Mouse (Mus musculus): ENCODE results near the gene Slc25a10. TPM values are rescaled to one million over a fixed set of nuclear protein-coding genes. Genes with fewer than 3 reads are reported as not detected.

Slc25a10 gene
- 120 and 123 TPM in 2 replicates for polyA plus RNA-seq (2015; fragmentation: Nextera tagmentation; extraction: Ambion mirVana)

DNA sequence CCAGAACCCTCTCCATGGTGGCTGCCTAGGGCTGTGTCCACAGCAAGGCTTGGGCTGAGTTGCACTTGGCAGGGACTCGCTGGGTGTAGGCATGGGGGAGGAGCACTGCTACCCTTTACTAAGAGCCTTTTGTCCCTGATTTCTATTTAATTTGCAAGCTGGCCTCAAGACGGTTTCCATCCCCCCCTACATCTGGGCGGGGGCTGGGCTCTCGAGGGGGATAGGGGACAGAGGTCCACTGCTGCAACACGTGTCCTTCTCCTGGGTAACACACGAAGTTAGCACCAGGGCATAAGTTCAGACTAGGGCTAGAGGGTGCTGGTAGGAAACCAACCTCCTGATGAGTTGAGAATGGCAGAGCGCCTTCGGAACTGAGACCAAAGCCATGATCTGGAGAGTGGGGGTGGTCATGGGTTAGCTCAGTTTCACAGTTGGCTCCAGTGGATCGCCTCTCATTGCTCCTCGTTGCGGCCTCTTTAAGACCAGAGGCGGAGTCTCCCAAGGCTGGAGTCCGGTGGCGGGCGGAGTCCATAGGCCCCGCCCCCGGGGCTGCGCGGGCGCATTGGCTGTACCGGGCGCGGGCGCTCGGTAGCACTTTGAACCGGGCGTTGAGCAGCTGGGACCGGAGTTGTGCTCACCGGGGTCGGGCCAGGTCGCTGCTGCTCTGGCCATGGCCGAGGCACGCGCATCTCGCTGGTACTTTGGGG lies at the start of gene Slc25a10:
Slc25a10 (plus strand) TSS at position 524 of the 707 bp plus-strand sequence.
- WGBS, result under 1% methylated on average over 35 of the region's 35 CpGs

DNA sequence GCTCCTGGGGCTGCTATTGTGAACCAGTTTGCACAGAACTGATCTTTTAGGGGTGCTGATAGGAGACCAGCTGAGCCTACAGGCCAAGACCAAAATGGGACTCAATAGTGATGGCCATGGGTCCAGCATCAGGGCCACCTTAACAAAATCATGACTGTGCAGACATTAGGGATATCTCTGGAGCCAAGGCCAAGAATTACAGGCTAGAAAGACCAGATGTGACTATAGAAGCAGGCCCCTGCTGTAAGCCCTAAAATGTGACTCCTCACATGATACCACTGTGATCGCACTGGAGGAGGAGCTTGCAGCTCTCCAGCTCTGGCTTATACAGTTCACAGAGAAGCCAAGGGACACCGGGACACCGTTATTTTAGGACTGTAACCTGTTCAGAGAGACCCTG lies 49.3 kb upstream of the Slc25a10 start, which contains the start of gene Tspan10:
Tspan10 (plus strand) TSS at position 301 of the 400 bp plus-strand sequence.
- H3K4me1 ChIP-seq (ENCODE audit: insufficient read depth, low read length), result 0 out of 2 replicates have a peak, but pooled peaks cover 2% of the 10 kb centered on the region
- H3K4me2 ChIP-seq (replicated peaks; ENCODE audit: low read depth, low read length), result no peak within 1 kb of the TSS
- no peak for ATAC-seq (ENCODE audit: low FRiP score, low TSS enrichment)
- no peak within 1 kb of the TSS for H3K27ac ChIP-seq (ENCODE audit: low read length)
- no peaks in the 10 kb centered on the region for H3K9me3 ChIP-seq (ENCODE audit: low read length)
- H3K36me3 ChIP-seq (ENCODE audit: insufficient read depth, low read length), result no peaks in the 10 kb centered on the region
- no peak within 1 kb of the TSS for H3K4me3 ChIP-seq (ENCODE audit: low read length)
- no peak within 1 kb of the TSS for H3K9ac ChIP-seq (replicated peaks; ENCODE audit: low read length)
- 91% methylated on average over 3 of the region's 3 CpGs for WGBS
- H3K27me3 ChIP-seq (ENCODE audit: insufficient read depth, low read length), result no peaks in the 10 kb centered on the region

More for the DNA sequence above, at the start of gene Slc25a10:
- Histone ChIP-seq H3K4me2 (replicated peaks; ENCODE audit: low read depth, low read length) (peak within 1 kb of the TSS; percentile 82), H3K27ac (ENCODE audit: low read length) (peak within 1 kb of the TSS; percentile 93), H3K27me3 (ENCODE audit: insufficient read depth, low read length) (no peaks in the 10 kb centered on the region), H3K4me1 (ENCODE audit: insufficient read depth, low read length) (peaks cover 33% of the 10 kb centered on the region), H3K36me3 (ENCODE audit: insufficient read depth, low read length) (peaks cover 46% of the 10 kb centered on the region), H3K9me3 (ENCODE audit: low read length) (no peaks in the 10 kb centered on the region), H3K4me3 (ENCODE audit: low read length) (peak within 1 kb of the TSS; percentile 90), H3K9ac (replicated peaks; ENCODE audit: low read length) (peak within 1 kb of the TSS; percentile 84)
- ATAC-seq (ENCODE audit: low FRiP score, low TSS enrichment), result peak; percentile 87

DNA sequence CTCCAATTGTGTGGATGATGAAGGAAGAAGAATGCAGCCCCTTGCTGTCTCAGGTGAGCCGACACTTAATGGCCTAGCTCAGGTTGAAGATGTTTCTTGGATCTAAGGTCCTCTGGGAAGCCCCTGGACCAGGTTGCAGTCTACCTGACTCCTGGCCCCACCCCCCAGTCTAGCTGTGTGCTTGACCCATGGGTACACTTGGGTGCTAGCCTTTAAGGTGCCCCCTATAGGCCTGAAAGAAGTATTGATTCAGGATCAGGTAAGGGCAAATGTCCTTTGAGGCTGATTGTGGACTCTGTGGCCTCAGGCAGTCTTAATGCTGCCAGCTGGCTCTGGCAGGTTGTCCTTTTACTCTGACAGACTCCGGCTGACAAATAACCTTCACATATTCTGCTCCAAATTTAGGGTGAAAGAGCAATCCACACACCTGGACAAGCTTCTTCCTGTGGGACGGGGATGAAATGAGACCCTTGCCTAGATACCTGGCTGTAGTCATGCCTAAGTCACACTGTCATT lies 48.8 kb upstream of the Slc25a10 start:
- Histone ChIP-seq H3K4me2 (replicated peaks; ENCODE audit: low read depth, low read length) (no peak overlapping the region), H3K9ac (replicated peaks; ENCODE audit: low read length) (no peak overlapping the region), H3K9me3 (ENCODE audit: low read length) (no peaks in the 10 kb centered on the region), H3K27ac (ENCODE audit: low read length) (no peak overlapping the region), H3K27me3 (ENCODE audit: insufficient read depth, low read length) (no peaks in the 10 kb centered on the region), H3K36me3 (ENCODE audit: insufficient read depth, low read length) (no peaks in the 10 kb centered on the region), H3K4me3 (ENCODE audit: low read length) (no peak overlapping the region), H3K4me1 (ENCODE audit: insufficient read depth, low read length) (0 out of 2 replicates have a peak, but pooled peaks cover 2% of the 10 kb centered on the region)
- 88% methylated on average over 3 of the region's 3 CpGs for WGBS
- no peak for ATAC-seq (ENCODE audit: low FRiP score, low TSS enrichment)

DNA sequence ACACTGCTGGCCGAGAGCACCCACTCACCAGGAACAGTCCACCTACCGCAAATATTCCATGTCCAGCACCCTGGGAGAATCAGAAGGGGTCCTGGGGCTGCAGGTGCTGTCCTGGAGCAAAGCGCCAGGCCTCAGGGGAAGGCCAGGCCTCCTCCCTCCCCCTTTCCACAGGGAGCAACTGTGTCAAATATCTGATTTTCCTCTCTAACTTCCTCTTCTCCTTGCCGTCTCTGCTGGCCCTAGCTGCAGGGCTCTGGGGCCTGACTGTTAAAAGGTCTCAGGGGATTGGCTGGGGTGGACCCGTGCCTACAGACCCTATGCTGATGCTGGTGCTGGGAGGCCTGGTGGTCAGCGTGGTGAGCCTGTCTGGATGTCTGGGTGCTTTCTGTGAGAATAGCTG lies 47.5 kb upstream of the Slc25a10 start:
- no peaks in the 10 kb centered on the region for H3K27me3 ChIP-seq (ENCODE audit: insufficient read depth, low read length)
- no peak overlapping the region for H3K9ac ChIP-seq (replicated peaks; ENCODE audit: low read length)
- H3K36me3 ChIP-seq (ENCODE audit: insufficient read depth, low read length), result no peaks in the 10 kb centered on the region
- 65% methylated on average over 6 of the region's 6 CpGs for WGBS
- H3K27ac ChIP-seq (ENCODE audit: low read length), result no peak overlapping the region
- no peak for ATAC-seq (ENCODE audit: low FRiP score, low TSS enrichment)
- H3K9me3 ChIP-seq (ENCODE audit: low read length), result no peaks in the 10 kb centered on the region
- H3K4me1 ChIP-seq (ENCODE audit: insufficient read depth, low read length), result no peaks in the 10 kb centered on the region
- no peak overlapping the region for H3K4me2 ChIP-seq (replicated peaks; ENCODE audit: low read depth, low read length)
- H3K4me3 ChIP-seq (ENCODE audit: low read length), result no peak overlapping the region

DNA sequence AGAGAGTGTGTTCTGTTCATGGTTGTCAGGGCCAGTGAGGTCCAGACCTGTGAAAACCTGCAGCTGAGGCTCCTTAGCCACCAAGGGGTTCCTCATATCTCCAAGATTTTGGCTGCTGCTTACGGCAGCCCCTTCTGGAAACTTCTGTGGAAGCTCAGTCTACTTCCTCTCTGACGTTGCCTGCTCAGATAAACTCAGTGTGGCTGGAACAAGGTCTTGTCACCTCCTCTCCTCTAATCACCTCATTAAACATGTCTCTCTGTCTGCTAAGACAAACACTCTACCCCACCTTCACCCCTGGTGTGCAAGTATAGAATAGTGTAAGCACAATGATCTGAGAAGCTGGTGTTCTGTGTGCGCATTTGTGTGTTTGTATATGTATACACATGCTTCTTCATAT lies 46.2 kb upstream of the Slc25a10 start:
- no peak for ATAC-seq (ENCODE audit: low FRiP score, low TSS enrichment)
- Histone ChIP-seq H3K9ac (replicated peaks; ENCODE audit: low read length) (no peak overlapping the region), H3K27ac (ENCODE audit: low read length) (no peak overlapping the region), H3K36me3 (ENCODE audit: insufficient read depth, low read length) (no peaks in the 10 kb centered on the region), H3K27me3 (ENCODE audit: insufficient read depth, low read length) (no peaks in the 10 kb centered on the region), H3K4me1 (ENCODE audit: insufficient read depth, low read length) (no peaks in the 10 kb centered on the region), H3K4me2 (replicated peaks; ENCODE audit: low read depth, low read length) (no peak overlapping the region), H3K4me3 (ENCODE audit: low read length) (no peak overlapping the region), H3K9me3 (ENCODE audit: low read length) (no peaks in the 10 kb centered on the region)
- WGBS, result 45% methylated on average over 3 of the region's 3 CpGs

DNA sequence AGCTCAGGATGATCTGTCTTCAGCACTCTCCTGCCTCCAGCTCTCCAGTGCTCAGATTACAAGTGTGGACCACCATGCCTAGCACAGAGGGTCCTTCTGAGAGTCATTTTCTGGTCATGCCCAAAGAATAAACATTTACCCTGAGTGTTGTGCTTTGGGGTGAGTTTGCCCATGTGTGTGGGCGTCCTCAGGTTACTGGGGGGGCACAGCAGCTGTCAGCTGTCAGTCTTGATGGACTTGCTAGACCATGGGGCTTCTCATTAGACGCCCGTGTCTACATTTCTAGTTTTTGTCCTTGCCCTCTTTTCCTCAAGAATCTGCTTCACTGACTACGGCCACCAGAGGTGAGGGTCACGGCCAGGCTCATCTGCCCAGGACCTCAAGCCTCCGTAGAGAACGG lies 44.5 kb upstream of the Slc25a10 start:
- Histone ChIP-seq H3K4me2 (replicated peaks; ENCODE audit: low read depth, low read length) (no peak overlapping the region), H3K36me3 (ENCODE audit: insufficient read depth, low read length) (no peaks in the 10 kb centered on the region), H3K27ac (ENCODE audit: low read length) (no peak overlapping the region), H3K4me1 (ENCODE audit: insufficient read depth, low read length) (no peaks in the 10 kb centered on the region), H3K4me3 (ENCODE audit: low read length) (no peak overlapping the region), H3K9ac (replicated peaks; ENCODE audit: low read length) (no peak overlapping the region), H3K27me3 (ENCODE audit: insufficient read depth, low read length) (no peaks in the 10 kb centered on the region), H3K9me3 (ENCODE audit: low read length) (no peaks in the 10 kb centered on the region)
- ATAC-seq (ENCODE audit: low FRiP score, low TSS enrichment), result no peak
- 56% methylated on average over 7 of the region's 7 CpGs for WGBS

DNA sequence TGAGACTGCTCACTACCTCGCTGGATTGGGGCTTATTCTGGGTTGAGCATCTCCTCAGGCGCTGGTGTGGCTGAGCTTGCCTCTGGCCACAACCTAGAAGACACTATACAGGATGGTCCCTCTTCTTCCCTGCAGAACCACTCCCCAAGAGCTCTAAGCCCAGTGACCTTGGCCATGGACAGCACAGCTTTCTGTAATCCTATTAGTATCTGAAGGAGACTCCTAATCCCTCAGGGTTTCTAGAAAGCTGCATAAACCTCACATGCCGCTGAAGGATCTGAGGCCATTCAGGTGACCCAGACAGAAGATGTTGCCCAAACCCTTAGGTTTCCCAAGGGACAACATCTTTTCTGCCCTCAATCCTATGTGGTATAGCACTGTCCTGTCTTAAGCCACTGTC lies 39.4 kb upstream of the Slc25a10 start:
- Histone ChIP-seq H3K9ac (replicated peaks; ENCODE audit: low read length) (no peak overlapping the region), H3K4me1 (ENCODE audit: insufficient read depth, low read length) (0 out of 2 replicates have a peak, but pooled peaks cover 4% of the 10 kb centered on the region), H3K4me2 (replicated peaks; ENCODE audit: low read depth, low read length) (no peak overlapping the region), H3K27me3 (ENCODE audit: insufficient read depth, low read length) (no peaks in the 10 kb centered on the region), H3K4me3 (ENCODE audit: low read length) (no peak overlapping the region), H3K9me3 (ENCODE audit: low read length) (no peaks in the 10 kb centered on the region), H3K27ac (ENCODE audit: low read length) (no peak overlapping the region), H3K36me3 (ENCODE audit: insufficient read depth, low read length) (no peaks in the 10 kb centered on the region)
- WGBS, result 70% methylated on average over 3 of the region's 3 CpGs
- no peak for ATAC-seq (ENCODE audit: low FRiP score, low TSS enrichment)

DNA sequence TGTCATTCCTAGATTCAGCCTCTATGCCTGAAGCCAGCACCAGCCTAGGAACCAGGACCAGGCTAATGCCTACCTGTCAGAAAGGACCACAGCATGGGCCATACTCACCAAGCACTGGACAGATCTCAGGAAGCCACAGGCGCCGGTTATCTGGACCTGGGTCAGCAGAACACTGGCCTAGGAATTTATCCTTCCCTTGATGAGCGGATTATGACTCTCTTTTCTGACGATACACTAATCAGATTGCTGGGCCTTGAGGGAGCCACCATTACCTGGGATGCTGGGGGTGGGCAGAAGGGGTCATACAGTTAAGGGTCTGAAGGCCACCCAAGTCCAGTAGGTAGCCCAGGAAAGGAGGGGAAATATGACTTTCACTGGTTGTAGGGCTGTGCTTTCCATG lies 38.3 kb upstream of the Slc25a10 start, which contains the start of gene Pde6g:
Pde6g (minus strand) TSS at position 195 of the 400 bp plus-strand sequence.
- 91% methylated on average over 4 of the region's 4 CpGs for WGBS

DNA sequence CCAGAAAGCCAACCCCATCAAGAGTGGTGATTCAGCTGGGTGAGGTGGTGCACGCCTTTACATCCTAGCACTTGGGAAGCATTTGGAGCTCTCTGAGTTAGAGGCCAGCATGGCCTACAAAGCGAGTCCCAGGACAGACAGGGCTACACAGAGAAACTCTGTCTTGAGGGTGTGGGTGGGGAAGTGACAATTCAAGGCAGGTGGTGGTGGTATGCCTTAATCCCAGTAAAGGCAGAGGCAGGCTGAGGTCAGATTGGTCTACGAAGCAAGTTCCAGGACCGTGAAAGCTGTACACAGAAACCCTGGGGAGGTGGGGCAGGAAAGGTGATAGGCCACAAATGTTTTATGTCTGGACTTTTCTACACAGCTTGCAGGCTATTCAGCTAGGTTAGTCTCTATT lies 36.7 kb upstream of the Slc25a10 start:
- no peak for ATAC-seq (ENCODE audit: low FRiP score, low TSS enrichment)

More for the DNA sequence above, 38.3 kb upstream of the Slc25a10 start, which contains the start of gene Pde6g:
- Histone ChIP-seq H3K36me3 (ENCODE audit: insufficient read depth, low read length) (no peaks in the 10 kb centered on the region), H3K9ac (replicated peaks; ENCODE audit: low read length) (no peak within 1 kb of the TSS), H3K4me2 (replicated peaks; ENCODE audit: low read depth, low read length) (no peak within 1 kb of the TSS), H3K27me3 (ENCODE audit: insufficient read depth, low read length) (no peaks in the 10 kb centered on the region), H3K27ac (ENCODE audit: low read length) (no peak within 1 kb of the TSS), H3K4me1 (ENCODE audit: insufficient read depth, low read length) (0 out of 2 replicates have a peak, but pooled peaks cover 5% of the 10 kb centered on the region), H3K9me3 (ENCODE audit: low read length) (no peaks in the 10 kb centered on the region), H3K4me3 (ENCODE audit: low read length) (no peak within 1 kb of the TSS)
- no peak for ATAC-seq (ENCODE audit: low FRiP score, low TSS enrichment)

DNA sequence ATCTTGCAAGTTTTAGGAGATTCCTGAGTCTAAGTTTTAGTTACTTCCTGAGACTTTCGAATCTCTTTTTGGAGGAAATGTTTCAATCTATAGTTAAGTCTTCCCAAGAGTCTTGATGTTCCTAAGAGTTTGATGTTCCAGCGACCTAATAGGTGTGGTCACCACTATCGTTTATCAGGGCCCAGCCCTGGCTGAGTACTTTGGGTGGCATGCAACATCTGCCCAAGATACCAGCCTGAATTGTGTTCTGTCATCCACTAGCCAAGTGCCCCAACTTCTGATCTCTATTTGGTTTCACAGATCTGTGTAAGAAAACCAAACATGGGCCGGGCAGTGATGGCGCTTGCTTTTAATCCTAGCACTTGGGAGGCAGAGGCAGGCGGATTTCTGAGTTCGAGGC lies 36.2 kb upstream of the Slc25a10 start:
- Histone ChIP-seq H3K9ac (replicated peaks; ENCODE audit: low read length) (no peak overlapping the region), H3K4me1 (ENCODE audit: insufficient read depth, low read length) (peaks cover 13% of the 10 kb centered on the region), H3K27ac (ENCODE audit: low read length) (no peak overlapping the region), H3K4me3 (ENCODE audit: low read length) (no peak overlapping the region), H3K36me3 (ENCODE audit: insufficient read depth, low read length) (peaks cover 8% of the 10 kb centered on the region; the same call in 1 of the 2 replicates), H3K4me2 (replicated peaks; ENCODE audit: low read depth, low read length) (no peak overlapping the region), H3K9me3 (ENCODE audit: low read length) (no peaks in the 10 kb centered on the region), H3K27me3 (ENCODE audit: insufficient read depth, low read length) (no peaks in the 10 kb centered on the region)
- 94% methylated on average over 7 of the region's 7 CpGs for WGBS
- ATAC-seq (ENCODE audit: low FRiP score, low TSS enrichment), result no peak

More for the DNA sequence above, 36.7 kb upstream of the Slc25a10 start:
- H3K36me3 ChIP-seq (ENCODE audit: insufficient read depth, low read length), result peaks cover 6% of the 10 kb centered on the region; the same call in 1 of the 2 replicates
- H3K4me3 ChIP-seq (ENCODE audit: low read length), result no peak overlapping the region
- H3K9ac ChIP-seq (replicated peaks; ENCODE audit: low read length), result no peak overlapping the region
- H3K27ac ChIP-seq (ENCODE audit: low read length), result no peak overlapping the region
- H3K9me3 ChIP-seq (ENCODE audit: low read length), result no peaks in the 10 kb centered on the region
- no peaks in the 10 kb centered on the region for H3K27me3 ChIP-seq (ENCODE audit: insufficient read depth, low read length)
- 92% methylated on average over 4 of the region's 4 CpGs for WGBS
- H3K4me1 ChIP-seq (ENCODE audit: insufficient read depth, low read length), result peaks cover 13% of the 10 kb centered on the region
- no peak overlapping the region for H3K4me2 ChIP-seq (replicated peaks; ENCODE audit: low read depth, low read length)
